Mouse (Mus musculus) embryonic facial prominence, embryonic 11.5 days (tissue): ENCODE results near the gene Grk3. TPM values are rescaled to one million over a fixed set of nuclear protein-coding genes. Genes with fewer than 3 reads are reported as not detected.

Experiments
- ATAC-seq: fragments of 200-750 bp; cut with Nextera tagmentation; replicated peaks from 2 replicates; pipeline ENCODE4 v1.8.0; 2017; ENCODE audit warnings: low read depth; ENCODE audit not compliant: insufficient number of reproducible peaks, low FRiP score, low TSS enrichment
- DNase-seq: peaks from one replicate; pipeline ENCODE4 v3.0.0-alpha.2; 2015; ENCODE audit warnings: low spot score
- H3K27ac ChIP-seq: fragments of 300-500 bp; sonication (generic); replicated peaks from 2 replicates; pipeline ENCODE4 v1.5.1; 2014; ENCODE audit warnings: mild to moderate bottlenecking, low read depth, low read length, control low read depth
- H3K27me3 ChIP-seq: fragments of 300-500 bp; sonication (generic); 2 replicates; pipeline ENCODE4 v1.6.1; 2014; ENCODE audit warnings: mild to moderate bottlenecking, low read length, moderate library complexity, mixed read lengths; ENCODE audit not compliant: control insufficient read depth, insufficient read depth
- H3K36me3 ChIP-seq: fragments of 300-500 bp; sonication (generic); replicated peaks from 2 replicates; pipeline ENCODE4 v1.6.1; 2014; ENCODE audit warnings: low read depth, mild to moderate bottlenecking, low read length, moderate library complexity, mixed read lengths; ENCODE audit not compliant: control insufficient read depth, insufficient read depth
- H3K4me1 ChIP-seq: fragments of 300-500 bp; sonication (generic); 2 replicates; pipeline ENCODE4 v1.6.1; 2014; ENCODE audit warnings: low read length, mixed read lengths; ENCODE audit not compliant: control insufficient read depth, insufficient read depth
- H3K4me2 ChIP-seq: fragments of 300-500 bp; sonication (generic); 2 replicates; pipeline ENCODE4 v1.6.1; 2014; ENCODE audit warnings: low read depth, mild to moderate bottlenecking, control low read depth, low read length, moderate library complexity
- H3K4me3 ChIP-seq: fragments of 300-500 bp; sonication (generic); 2 replicates; pipeline ENCODE4 v1.5.1; 2014; ENCODE audit warnings: low read depth, low read length, control low read depth
- H3K9ac ChIP-seq: fragments of 300-500 bp; sonication (generic); replicated peaks from 2 replicates; pipeline ENCODE4 v1.6.1; 2014; ENCODE audit warnings: mild to moderate bottlenecking, control low read depth, low read length
- H3K9me3 ChIP-seq: fragments of 300-500 bp; sonication (generic); replicated peaks from 2 replicates; pipeline ENCODE4 v1.6.1; 2016; ENCODE audit warnings: mild to moderate bottlenecking, low read length, inconsistent platforms, mixed read lengths; ENCODE audit not compliant: control insufficient read depth
- WGBS: fragments of 180-500 bp; shearing (Covaris S2); extraction: QIAGEN DNeasy Blood & Tissue Kit; methylation state at CpG from one replicate; pipeline ENCODE4 v1.1.7; 2014; 5-methylcytosine and 5-hydroxymethylcytosine counted together
- polyA plus RNA-seq: library from polyadenylated mRNA; unstranded; fragments of >200 nt; fragmentation: Nextera tagmentation; extraction: Ambion mirVana; gene quantifications from 2 replicates; pipeline ENCODE4 v1.2.1, GENCODE M21; 2014

The Grk3 gene
- polyA plus RNA-seq, 1 experiment from 2014 or later = 2.7 TPM

- Histone ChIP-seq H3K36me3 (no peaks in the 10 kb centered on the region), H3K9ac (no peak overlapping the region), H3K4me2 (no peak overlapping the region), H3K27me3 (no peaks in the 10 kb centered on the region), H3K4me3 (no peak overlapping the region), H3K27ac (no peak overlapping the region), H3K9me3 (no peaks in the 10 kb centered on the region), H3K4me1 (no peaks in the 10 kb centered on the region)
- DNase-seq (no peak), ATAC-seq (no peak)
- 56% methylated on average over 7 of the region's 7 CpGs for WGBS
These were observed 42.0 kb downstream of the Grk3 start for GRCm38 (mm10) chr5:112973596-112973995.

- WGBS = 84% methylated on average over 12 of the region's 12 CpGs
- ATAC-seq = no peak
- H3K4me2 ChIP-seq = no peak overlapping the region
- H3K4me3 ChIP-seq = no peak overlapping the region
- H3K36me3 ChIP-seq = no peaks in the 10 kb centered on the region
- H3K27ac ChIP-seq = no peak overlapping the region
- no peaks in the 10 kb centered on the region for H3K27me3 ChIP-seq
- DNase-seq = no peak
- H3K9ac ChIP-seq = no peak overlapping the region
- H3K9me3 ChIP-seq = no peaks in the 10 kb centered on the region
- no peaks in the 10 kb centered on the region for H3K4me1 ChIP-seq
These were observed 43.3 kb downstream of the Grk3 start for GRCm38 (mm10) chr5:112972297-112972696.

GRCm38 (mm10) chr5:112963495-112963894, 52.1 kb downstream of the Grk3 start:
- Histone ChIP-seq H3K9me3 (no peaks in the 10 kb centered on the region), H3K4me2 (no peak overlapping the region), H3K9ac (no peak overlapping the region), H3K27ac (no peak overlapping the region), H3K4me1 (no peaks in the 10 kb centered on the region), H3K27me3 (no peaks in the 10 kb centered on the region), H3K36me3 (no peaks in the 10 kb centered on the region), H3K4me3 (no peak overlapping the region)
- no peak for DNase-seq
- 42% methylated on average over 4 of the region's 4 CpGs for WGBS
- ATAC-seq = no peak

GRCm38 (mm10) chr5:112962166-112962565, 53.4 kb downstream of the Grk3 start:
- Histone ChIP-seq H3K4me3 (no peak overlapping the region), H3K27me3 (no peaks in the 10 kb centered on the region), H3K9me3 (no peaks in the 10 kb centered on the region), H3K9ac (no peak overlapping the region), H3K36me3 (no peaks in the 10 kb centered on the region), H3K27ac (no peak overlapping the region), H3K4me1 (no peaks in the 10 kb centered on the region), H3K4me2 (no peak overlapping the region)
- ATAC-seq = no peak
- 79% methylated on average over 6 of the region's 6 CpGs for whole genome bisulfite sequencing
- DNase-seq = no peak

- ATAC-seq (0 out of 2 replicates have a peak, but pooled peaks have one; percentile 56), DNase-seq (peak; percentile 64)
- H3K4me2 ChIP-seq = no peak overlapping the region
- H3K9ac ChIP-seq = no peak overlapping the region
- H3K4me1 ChIP-seq = no peaks in the 10 kb centered on the region
- no peaks in the 10 kb centered on the region for H3K27me3 ChIP-seq
- WGBS = 10% methylated on average over 3 of the region's 3 CpGs
- no peaks in the 10 kb centered on the region for H3K36me3 ChIP-seq
- no peak overlapping the region for H3K27ac ChIP-seq
- H3K9me3 ChIP-seq = no peaks in the 10 kb centered on the region
- H3K4me3 ChIP-seq = no peak overlapping the region
These were observed 54.7 kb downstream of the Grk3 start for GRCm38 (mm10) chr5:112960911-112961310.

- Histone ChIP-seq H3K36me3 (no peaks in the 10 kb centered on the region), H3K4me1 (no peaks in the 10 kb centered on the region), H3K9ac (no peak overlapping the region), H3K4me3 (no peak overlapping the region), H3K4me2 (no peak overlapping the region), H3K27ac (no peak overlapping the region), H3K9me3 (no peaks in the 10 kb centered on the region), H3K27me3 (no peaks in the 10 kb centered on the region)
- DNase-seq = no peak
- 68% methylated on average over 5 of the region's 5 CpGs for WGBS
- no peak; the same call in 1 of the 2 replicates for ATAC-seq
These were observed 57.3 kb downstream of the Grk3 start for GRCm38 (mm10) chr5:112958293-112958692.

- DNase-seq (no peak), ATAC-seq (no peak)
- no peak overlapping the region for H3K27ac ChIP-seq
- no peaks in the 10 kb centered on the region for H3K27me3 ChIP-seq
- H3K36me3 ChIP-seq = no peaks in the 10 kb centered on the region
- no peak overlapping the region for H3K9ac ChIP-seq
- no peaks in the 10 kb centered on the region for H3K4me1 ChIP-seq
- H3K4me2 ChIP-seq = no peak overlapping the region
- WGBS = 79% methylated on average over 12 of the region's 12 CpGs
- no peaks in the 10 kb centered on the region for H3K9me3 ChIP-seq
- H3K4me3 ChIP-seq = no peak overlapping the region
These were observed 58.8 kb downstream of the Grk3 start for GRCm38 (mm10) chr5:112956841-112957240.

GRCm38 (mm10) chr5:112956368-112956767, 59.2 kb downstream of the Grk3 start:
- ATAC-seq (no peak), DNase-seq (no peak)
- Histone ChIP-seq H3K27ac (no peak overlapping the region), H3K4me2 (no peak overlapping the region), H3K9me3 (no peaks in the 10 kb centered on the region), H3K27me3 (no peaks in the 10 kb centered on the region), H3K4me3 (no peak overlapping the region), H3K36me3 (no peaks in the 10 kb centered on the region), H3K9ac (no peak overlapping the region), H3K4me1 (no peaks in the 10 kb centered on the region)
- WGBS = 84% methylated on average over 8 of the region's 8 CpGs
